Comparison of ENCODE assay signal across 9 mouse cellular contexts in genomic region chr8:83624739-83625138, GRCm38 (mm10). TPM values are rescaled to one million over a fixed set of nuclear protein-coding genes. Genes with fewer than 3 reads are reported as not detected.
A peak's percentile ranks its signal among the peaks of the same experiment; 100 is the strongest.
DNase-seq lines count a peak whose midpoint lies in the region; ATAC-seq and TF ChIP-seq lines count a peak whose summit lies in the region.
"Had no signal": no experiment of that assay in that cellular context is flagged by ENCODE, and none has a peak within 500 bp of the region (broad histone marks: within the 10 kb centered on the region; RNA-seq: fewer than 3 reads in every experiment).

No protein-coding gene starts in this region.

- H3K4me2 ChIP-seq in midbrain, embryonic 13.5 days (replicated peaks): no peak overlapping the region
- H3K4me2 ChIP-seq in midbrain, embryonic 11.5 days: no peak overlapping the region
- no peak overlapping the region for H3K4me2 ChIP-seq in kidney, embryonic 14.5 days (replicated peaks; ENCODE audit: low read depth, low read length)
- H3K4me2 ChIP-seq: embryonic facial prominence, embryonic 13.5 days had no signal

- no peak overlapping the region for H3K27ac ChIP-seq in cerebellum, adult 2 months (ENCODE audit: insufficient read depth, low read length)
- H3K27ac ChIP-seq in midbrain, embryonic 13.5 days: no peak overlapping the region
- no peak overlapping the region for H3K27ac ChIP-seq in midbrain, embryonic 11.5 days (ENCODE audit: low read depth, low read length)
- no peak overlapping the region for H3K27ac ChIP-seq in kidney, embryonic 14.5 days (ENCODE audit: low read depth, low read length)
- H3K27ac ChIP-seq: embryonic facial prominence, embryonic 13.5 days had no signal

- peak; percentile 12; the same call in 1 of the 2 replicates for ATAC-seq in midbrain, embryonic 13.5 days
- ATAC-seq in midbrain, embryonic 11.5 days (ENCODE audit: low FRiP score): no peak
- 0 out of 2 replicates have a peak, but pooled peaks have one; percentile 14 for ATAC-seq in kidney, embryonic 14.5 days (ENCODE audit: low FRiP score, low TSS enrichment)
- peak; percentile 27; the same call in 1 of the 2 replicates for ATAC-seq in megakaryocyte progenitor cell, adult 5-6 weeks (replicated peaks; ENCODE audit: poor library complexity)

- TF ChIP-seq CTCF in cerebellum, adult 2 months (IDR thresholded peaks at IDR 0.05; ENCODE audit: borderline replicate concordance, insufficient read depth, low read depth, low read length): peak; percentile 67

- H3K9ac ChIP-seq in midbrain, embryonic 13.5 days (replicated peaks): no peak overlapping the region
- H3K9ac ChIP-seq in midbrain, embryonic 11.5 days (ENCODE audit: low read length): no peak overlapping the region
- H3K9ac ChIP-seq in kidney, embryonic 14.5 days (ENCODE audit: low read depth, low read length): no peak overlapping the region
- H3K9ac ChIP-seq: embryonic facial prominence, embryonic 13.5 days had no signal

- H3K9me3 ChIP-seq in midbrain, embryonic 13.5 days: no peaks in the 10 kb centered on the region
- H3K9me3 ChIP-seq in midbrain, embryonic 11.5 days (ENCODE audit: control insufficient read depth, low read length): no peaks in the 10 kb centered on the region
- H3K9me3 ChIP-seq in kidney, embryonic 14.5 days (ENCODE audit: control insufficient read depth, low read length): no peaks in the 10 kb centered on the region
- H3K9me3 ChIP-seq: embryonic facial prominence, embryonic 13.5 days had no signal

- peak; percentile 42 to 44 for DNase-seq in cerebellum, adult 2 months
- no peak for DNase-seq in cerebellum, adult 11 months
- no peak for DNase-seq in midbrain, embryonic 11.5 days (ENCODE audit: low spot score, missing footprints)
- no peak for DNase-seq in Muller cell, postnatal 12 days (ENCODE audit: inconsistent ontology term)
- DNase-seq in left cerebral cortex, adult 18-20 months (ENCODE audit: low spot score in 2 of 2): no peak

- H3K36me3 ChIP-seq in midbrain, embryonic 13.5 days: no peaks in the 10 kb centered on the region
- H3K36me3 ChIP-seq in midbrain, embryonic 11.5 days (ENCODE audit: control insufficient read depth, insufficient read depth, low read length): no peaks in the 10 kb centered on the region
- H3K36me3 ChIP-seq in kidney, embryonic 14.5 days (ENCODE audit: control insufficient read depth, insufficient read depth, low read length): no peaks in the 10 kb centered on the region
- H3K36me3 ChIP-seq: embryonic facial prominence, embryonic 13.5 days had no signal

- no peaks in the 10 kb centered on the region; the same call in 1 of the 2 replicates for H3K4me1 ChIP-seq in cerebellum, adult 2 months (ENCODE audit: control insufficient read depth, insufficient read depth, low read length)
- peaks cover 3% of the 10 kb centered on the region; the same call in 1 of the 2 replicates for H3K4me1 ChIP-seq in midbrain, embryonic 13.5 days (replicated peaks)
- H3K4me1 ChIP-seq in midbrain, embryonic 11.5 days (ENCODE audit: control insufficient read depth, insufficient read depth, low read length): peaks cover 3% of the 10 kb centered on the region; the same call in 1 of the 2 replicates
- H3K4me1 ChIP-seq in kidney, embryonic 14.5 days (ENCODE audit: control insufficient read depth, insufficient read depth, low read length): no peaks in the 10 kb centered on the region
- H3K4me1 ChIP-seq: embryonic facial prominence, embryonic 13.5 days had no signal

- TF ChIP-seq POLR2A in cerebellum, adult 2 months (IDR thresholded peaks at IDR 0.05; ENCODE audit: borderline replicate concordance, insufficient read depth, low read length): no peak

- no peaks in the 10 kb centered on the region for H3K27me3 ChIP-seq in cerebellum, adult 2 months (ENCODE audit: control insufficient read depth, insufficient read depth, low read length)
- H3K27me3 ChIP-seq in midbrain, embryonic 13.5 days: 0 out of 2 replicates have a peak, but pooled peaks cover 3% of the 10 kb centered on the region
- H3K27me3 ChIP-seq in midbrain, embryonic 11.5 days (ENCODE audit: control insufficient read depth, insufficient read depth, low read length): no peaks in the 10 kb centered on the region
- H3K27me3 ChIP-seq in kidney, embryonic 14.5 days (ENCODE audit: control insufficient read depth, insufficient read depth, low read length): no peaks in the 10 kb centered on the region
- H3K27me3 ChIP-seq: embryonic facial prominence, embryonic 13.5 days had no signal

- WGBS in cerebellum, adult 2 months: 46% methylated on average over 3 of the region's 3 CpGs
- 53% methylated on average over 3 of the region's 3 CpGs for WGBS in midbrain, embryonic 13.5 days
- whole genome bisulfite sequencing in midbrain, embryonic 11.5 days: 48% methylated on average over 3 of the region's 3 CpGs
- 38% methylated on average over 3 of the region's 3 CpGs for WGBS in kidney, embryonic 14.5 days

- H3K4me3 ChIP-seq in cerebellum, adult 2 months (replicated peaks; ENCODE audit: insufficient read depth, low read depth, low read length): no peak overlapping the region
- no peak overlapping the region for H3K4me3 ChIP-seq in midbrain, embryonic 13.5 days (replicated peaks)
- H3K4me3 ChIP-seq in midbrain, embryonic 11.5 days (ENCODE audit: low read depth, low read length): no peak overlapping the region
- no peak overlapping the region for H3K4me3 ChIP-seq in kidney, embryonic 14.5 days (ENCODE audit: low read length)
- H3K4me3 ChIP-seq: embryonic facial prominence, embryonic 13.5 days had no signal

RNA-seq across cellular contexts. Expression of gene Dnajb1, which starts 16.7 kb away (rescaled TPM):
- 29.9 and 33.0 TPM in 2 replicates for polyA plus RNA-seq in cerebellum, adult 2 months (2012; rRNA removed)
- polyA plus RNA-seq in midbrain, embryonic 13.5 days (2015; fragmentation: Nextera tagmentation; extraction: Ambion mirVana): 56.6 and 61.5 TPM in 2 replicates
- 61.1 and 71.3 TPM in 2 replicates for polyA plus RNA-seq in midbrain, embryonic 11.5 days (2014; fragmentation: Nextera tagmentation; extraction: Ambion mirVana)
- 42.5 and 48.9 TPM in 2 replicates for polyA plus RNA-seq in kidney, embryonic 14.5 days (2014; fragmentation: Nextera tagmentation; extraction: Ambion mirVana)
- total RNA-seq in megakaryocyte progenitor cell, adult 5-6 weeks (2015): 45.5 and 47.6 TPM in 2 replicates
- 26.2 and 28.0 TPM in 2 replicates for total RNA-seq in megakaryocyte progenitor cell, adult 5-6 weeks (2017)
- 10 to 100 TPM; 61.3 to 66.7 TPM for total RNA-seq in left cerebral cortex, adult 18-20 months (2021)

RNA-seq across cellular contexts. Expression of gene Tecr, which starts 17.0 kb away (rescaled TPM):
- polyA plus RNA-seq in cerebellum, adult 2 months (2012; rRNA removed): 1,238 and 1,304 TPM in 2 replicates
- polyA plus RNA-seq in midbrain, embryonic 13.5 days (2015; fragmentation: Nextera tagmentation; extraction: Ambion mirVana): 820 and 847 TPM in 2 replicates
- 680 and 686 TPM in 2 replicates for polyA plus RNA-seq in midbrain, embryonic 11.5 days (2014; fragmentation: Nextera tagmentation; extraction: Ambion mirVana)
- polyA plus RNA-seq in kidney, embryonic 14.5 days (2014; fragmentation: Nextera tagmentation; extraction: Ambion mirVana): 661 and 682 TPM in 2 replicates
- 363 and 424 TPM in 2 replicates for total RNA-seq in megakaryocyte progenitor cell, adult 5-6 weeks (2015)
- 324 and 345 TPM in 2 replicates for total RNA-seq in megakaryocyte progenitor cell, adult 5-6 weeks (2017)
- 100 to 1,000 TPM; 600 to 661 TPM for total RNA-seq in left cerebral cortex, adult 18-20 months (2021)

RNA-seq across cellular contexts. Expression of gene Gipc1, which starts 27.7 kb away (rescaled TPM):
- 51.3 and 51.7 TPM in 2 replicates for polyA plus RNA-seq in cerebellum, adult 2 months (2012; rRNA removed)
- 164 and 172 TPM in 2 replicates for polyA plus RNA-seq in midbrain, embryonic 13.5 days (2015; fragmentation: Nextera tagmentation; extraction: Ambion mirVana)
- polyA plus RNA-seq in midbrain, embryonic 11.5 days (2014; fragmentation: Nextera tagmentation; extraction: Ambion mirVana): 184 TPM in 2 replicates
- polyA plus RNA-seq in kidney, embryonic 14.5 days (2014; fragmentation: Nextera tagmentation; extraction: Ambion mirVana): 168 and 210 TPM in 2 replicates
- 14.7 and 19.0 TPM in 2 replicates for total RNA-seq in megakaryocyte progenitor cell, adult 5-6 weeks (2015)
- total RNA-seq in megakaryocyte progenitor cell, adult 5-6 weeks (2017): 14.3 and 17.8 TPM in 2 replicates
- total RNA-seq in left cerebral cortex, adult 18-20 months (2021): 10 to 100 TPM; 86.0 to 86.7 TPM

RNA-seq across cellular contexts. Expression of gene Ptger1, which starts 41.7 kb away (rescaled TPM):
- polyA plus RNA-seq in cerebellum, adult 2 months (2012; rRNA removed): 0.76 and 0.77 TPM in 2 replicates
- 0.75 and 0.81 TPM in 2 replicates for polyA plus RNA-seq in midbrain, embryonic 13.5 days (2015; fragmentation: Nextera tagmentation; extraction: Ambion mirVana)
- 0.31 and 0.37 TPM in 2 replicates for polyA plus RNA-seq in midbrain, embryonic 11.5 days (2014; fragmentation: Nextera tagmentation; extraction: Ambion mirVana)
- 0.97 and 1.3 TPM in 2 replicates for polyA plus RNA-seq in kidney, embryonic 14.5 days (2014; fragmentation: Nextera tagmentation; extraction: Ambion mirVana)
- total RNA-seq in megakaryocyte progenitor cell, adult 5-6 weeks (2015): 0.10 TPM in 1 of 2 replicates, not detected in the other
- 0.87 and 1.6 TPM in 2 replicates for total RNA-seq in megakaryocyte progenitor cell, adult 5-6 weeks (2017)
- 1 to 10 TPM; 1.2 to 1.6 TPM for total RNA-seq in left cerebral cortex, adult 18-20 months (2021)

RNA-seq across cellular contexts. Expression of gene Ndufb7, which starts 58.3 kb away (rescaled TPM):
- 394 and 445 TPM in 2 replicates for polyA plus RNA-seq in cerebellum, adult 2 months (2012; rRNA removed)
- polyA plus RNA-seq in midbrain, embryonic 13.5 days (2015; fragmentation: Nextera tagmentation; extraction: Ambion mirVana): 380 and 382 TPM in 2 replicates
- 351 and 359 TPM in 2 replicates for polyA plus RNA-seq in midbrain, embryonic 11.5 days (2014; fragmentation: Nextera tagmentation; extraction: Ambion mirVana)
- 348 and 423 TPM in 2 replicates for polyA plus RNA-seq in kidney, embryonic 14.5 days (2014; fragmentation: Nextera tagmentation; extraction: Ambion mirVana)
- total RNA-seq in megakaryocyte progenitor cell, adult 5-6 weeks (2015): 158 and 163 TPM in 2 replicates
- total RNA-seq in megakaryocyte progenitor cell, adult 5-6 weeks (2017): 252 and 255 TPM in 2 replicates
- 100 to 1,000 TPM; 136 to 155 TPM for total RNA-seq in left cerebral cortex, adult 18-20 months (2021)

Comparison
In these comparisons a context has a peak if more than half of its experiments do, and no peak if none do; other contexts are left out.
1. DNase-seq: peak in cerebellum, adult 2 months (2 of 2); none in cerebellum, adult 11 months (single experiment), midbrain, embryonic 11.5 days (single experiment), Muller cell, postnatal 12 days (single experiment) and left cerebral cortex, adult 18-20 months (0 of 2).